Mouse (Mus musculus) heart, postnatal 0 days (tissue): Measurements from ENCODE around the gene Pcna.

Experiments
- CTCF ChIP-seq: IDR thresholded peaks from 2 replicates; pipeline ENCODE4 v1.5.1; 2016; ENCODE audit warnings: antibody characterized with exemption, control low read depth, low read depth
- EP300 ChIP-seq: IDR thresholded peaks from 2 replicates; pipeline ENCODE4 v1.6.1; 2016; ENCODE audit warnings: antibody characterized with exemption, low read depth

- TF ChIP-seq CTCF = no peak
- no peak for TF ChIP-seq EP300
Measured at GRCm38 (mm10) chr2:132210806-132211312, 42.3 kb downstream of the Pcna start.
